In genomic region chr14:61157426-61157825, GRCm38 (mm10) we compare ENCODE assay signal across 6 mouse cellular contexts. TPM values are rescaled to one million over a fixed set of nuclear protein-coding genes. Genes with fewer than 3 reads are reported as not detected.
DNase-seq lines count a peak whose midpoint lies in the region; ATAC-seq and TF ChIP-seq lines count a peak whose summit lies in the region.
"Not testable (repeated sequence)": the region's sequence is repeated elsewhere in the genome, so short reads cannot be mapped to it uniquely, and the experiment has no call there.

No protein-coding gene starts in this region.

- not testable (repeated sequence) for TF ChIP-seq CTCF in heart, adult 2 months (IDR thresholded peaks at IDR 0.05); heart, postnatal 0 days (IDR thresholded peaks at IDR 0.05; ENCODE audit: low read depth)

- H3K27ac ChIP-seq in embryonic facial prominence, embryonic 14.5 days (replicated peaks; ENCODE audit: low read depth, low read length); heart, postnatal 0 days (ENCODE audit: low read depth): not testable (repeated sequence)
- H3K27ac ChIP-seq in heart, adult 2 months: peak overlapping the region; percentile 34; the same call in 1 of the 2 replicates

- not testable (repeated sequence) for TF ChIP-seq EP300 in heart, adult 2 months (IDR thresholded peaks at IDR 0.05; ENCODE audit: insufficient read depth, low read depth, low read length)
- TF ChIP-seq EP300 in heart, postnatal 0 days (IDR thresholded peaks at IDR 0.05; ENCODE audit: low read depth): peak; percentile 73

- DNase-seq in embryonic facial prominence, embryonic 14.5 days (ENCODE audit: low spot score): peak; percentile 43
- DNase-seq in heart, adult 11 months: peak; percentile 91
- not testable (repeated sequence) for DNase-seq in heart, adult 2 months; heart, postnatal 0 days (ENCODE audit: low spot score)
- DNase-seq in heart, adult 8-10 months (ENCODE audit: low spot score): peak; percentile 66
- peak; percentile 10 for DNase-seq in kidney, postnatal 14 days

- peaks cover 10% of the 10 kb centered on the region for H3K4me1 ChIP-seq in embryonic facial prominence, embryonic 14.5 days (ENCODE audit: control insufficient read depth, insufficient read depth, low read length)
- H3K4me1 ChIP-seq in heart, adult 2 months (ENCODE audit: control insufficient read depth, insufficient read depth, low read length): peaks cover 22% of the 10 kb centered on the region
- peaks cover 36% of the 10 kb centered on the region for H3K4me1 ChIP-seq in heart, postnatal 0 days (ENCODE audit: control insufficient read depth, insufficient read depth)

- not testable (repeated sequence) for H3K36me3 ChIP-seq in embryonic facial prominence, embryonic 14.5 days (ENCODE audit: control insufficient read depth, insufficient read depth, low read length); heart, postnatal 0 days (replicated peaks; ENCODE audit: control insufficient read depth, insufficient read depth, low read length)
- peaks cover 11% of the 10 kb centered on the region for H3K36me3 ChIP-seq in heart, adult 2 months (ENCODE audit: control insufficient read depth, insufficient read depth, low read length)

- not testable (repeated sequence) for H3K4me2 ChIP-seq in embryonic facial prominence, embryonic 14.5 days (ENCODE audit: low read depth, low read length); heart, postnatal 0 days (ENCODE audit: low read depth, low read length)

- TF ChIP-seq POLR2A in heart, adult 2 months (IDR thresholded peaks at IDR 0.05; ENCODE audit: insufficient read depth, low read depth, low read length): 0 out of 2 replicates have a peak, but pooled peaks have one; percentile 12

- not testable (repeated sequence) for H3K4me3 ChIP-seq in embryonic facial prominence, embryonic 14.5 days (ENCODE audit: low read depth, low read length); heart, adult 2 months; heart, postnatal 0 days (ENCODE audit: low read depth, low read length)

- H3K27me3 ChIP-seq in embryonic facial prominence, embryonic 14.5 days (replicated peaks; ENCODE audit: control insufficient read depth, insufficient read depth, low read length); heart, adult 2 months (ENCODE audit: control insufficient read depth, insufficient read depth, low read length); heart, postnatal 0 days (ENCODE audit: control insufficient read depth, insufficient read depth, low read length): not testable (repeated sequence)

- WGBS in embryonic facial prominence, embryonic 14.5 days: 73% methylated on average over 4 of the region's 7 CpGs
- 53% methylated on average over 7 of the region's 7 CpGs for WGBS in heart, adult 2 months
- WGBS in heart, postnatal 0 days: 67% methylated on average over 4 of the region's 7 CpGs

- not testable (repeated sequence) for ATAC-seq in embryonic facial prominence, embryonic 14.5 days (ENCODE audit: low read depth); heart, postnatal 0 days (ENCODE audit: insufficient read depth, low read depth)

- intact Hi-C loops in heart, adult 2 months (cut with DNase I): loop anchor here (2.0 kb wide), 1 partner anchor 19 kb away; the partner anchor contains the start of gene Sacs

- H3K9me3 ChIP-seq in embryonic facial prominence, embryonic 14.5 days (ENCODE audit: control insufficient read depth, low read length); heart, postnatal 0 days (replicated peaks; ENCODE audit: control insufficient read depth, low read length): not testable (repeated sequence)

- not testable (repeated sequence) for H3K9ac ChIP-seq in embryonic facial prominence, embryonic 14.5 days (ENCODE audit: low read depth, low read length); heart, adult 2 months (ENCODE audit: low read depth, low read length); heart, postnatal 0 days (replicated peaks; ENCODE audit: low read depth, low read length)

- not testable (repeated sequence) for H3K79me2 ChIP-seq in heart, adult 2 months (replicated peaks; ENCODE audit: control insufficient read depth, insufficient read depth, low read length)

RNA-seq across cellular contexts. Expression of gene Sacs, which starts 19.2 kb away (rescaled TPM):
- polyA plus RNA-seq in embryonic facial prominence, embryonic 14.5 days (2014; fragmentation: Nextera tagmentation; extraction: Ambion mirVana): 5.0 and 5.2 TPM in 2 replicates
- 10 to 100 TPM; 24.2 to 25.8 TPM for total RNA-seq in heart, adult 2 months (2021)
- 3.3 and 8.9 TPM in 2 replicates for polyA plus RNA-seq in heart, adult 2 months (2012; rRNA removed)
- 10 to 100 TPM; 21.1 to 33.7 (median 25.7) TPM for total RNA-seq in heart, adult 8-10 months (2022)
- total RNA-seq in heart, postnatal 0 days (2014; rRNA removed; ENCODE audit: low replicate concordance): 27.1 and 29.5 TPM in 2 replicates
- polyA plus RNA-seq in heart, postnatal 0 days (2015; fragmentation: Nextera tagmentation; extraction: Ambion mirVana): 2.4 and 2.8 TPM in 2 replicates
